Mouse (Mus musculus) left cerebral cortex, adult 8-10 months (tissue): ENCODE data around the gene Disc1. TPM values are rescaled to one million over a fixed set of nuclear protein-coding genes. Genes with fewer than 3 reads are reported as not detected.

ENCODE experiments used
- DNase-seq, 2 experiments: peaks; one replicate each; pipeline ENCODE4 v3.0.0; 2022; ENCODE audit warnings: low spot score in 2 of 2
- total RNA-seq, 4 experiments: library from RNA; stranded (reverse); gene quantifications; 2 replicates each; pipeline ENCODE4 v1.2.4; 2022

Gene Disc1
- total RNA-seq, 4 experiments from 2014 or later = 1.1 to 2.5 (median 1.9) TPM

GRCm38 (mm10) chr8:125175661-125176060, 121.7 kb downstream of the Disc1 start:
- DNase-seq = no peak

DNA sequence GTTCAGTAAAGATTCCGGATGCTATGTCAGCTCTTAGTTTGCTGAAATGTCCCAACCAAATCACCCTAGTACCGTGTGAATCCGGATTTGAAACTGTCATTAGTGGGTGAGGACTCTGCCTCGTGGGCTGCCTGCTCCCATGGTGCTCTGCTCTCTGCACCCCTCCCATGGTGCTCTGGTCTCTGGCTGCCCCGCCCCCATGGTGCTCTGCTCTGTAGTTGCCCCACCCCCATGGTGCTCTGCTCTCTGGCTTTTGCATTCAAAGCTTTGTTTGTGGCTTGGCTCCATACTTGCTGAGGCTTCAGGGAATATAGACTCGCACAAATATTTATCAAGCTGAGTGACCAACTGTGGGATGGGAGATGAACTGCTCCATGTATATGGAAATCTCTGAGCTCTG, 123.1 kb downstream of the Disc1 start:
- no peak for DNase-seq

DNA sequence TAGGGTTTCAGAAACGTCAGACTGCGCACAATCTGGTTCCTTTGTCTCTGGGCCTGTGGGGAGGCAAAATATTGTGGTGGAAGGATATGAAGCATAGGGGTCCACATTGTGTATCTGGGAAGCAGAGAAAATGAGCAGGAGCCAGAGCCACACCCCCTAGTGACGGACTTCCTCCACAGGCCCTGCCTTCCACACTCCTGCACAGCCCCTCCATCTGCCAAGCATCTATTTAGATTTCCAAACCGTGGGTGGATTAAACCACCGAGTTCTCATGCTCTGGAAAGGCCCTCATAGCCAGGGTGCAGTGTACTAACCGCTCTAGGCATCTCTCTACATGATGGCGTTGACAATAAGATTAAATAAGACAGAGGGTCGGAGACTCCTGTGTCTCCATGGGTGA, 124.0 kb downstream of the Disc1 start:
- DNase-seq = no peak

DNA sequence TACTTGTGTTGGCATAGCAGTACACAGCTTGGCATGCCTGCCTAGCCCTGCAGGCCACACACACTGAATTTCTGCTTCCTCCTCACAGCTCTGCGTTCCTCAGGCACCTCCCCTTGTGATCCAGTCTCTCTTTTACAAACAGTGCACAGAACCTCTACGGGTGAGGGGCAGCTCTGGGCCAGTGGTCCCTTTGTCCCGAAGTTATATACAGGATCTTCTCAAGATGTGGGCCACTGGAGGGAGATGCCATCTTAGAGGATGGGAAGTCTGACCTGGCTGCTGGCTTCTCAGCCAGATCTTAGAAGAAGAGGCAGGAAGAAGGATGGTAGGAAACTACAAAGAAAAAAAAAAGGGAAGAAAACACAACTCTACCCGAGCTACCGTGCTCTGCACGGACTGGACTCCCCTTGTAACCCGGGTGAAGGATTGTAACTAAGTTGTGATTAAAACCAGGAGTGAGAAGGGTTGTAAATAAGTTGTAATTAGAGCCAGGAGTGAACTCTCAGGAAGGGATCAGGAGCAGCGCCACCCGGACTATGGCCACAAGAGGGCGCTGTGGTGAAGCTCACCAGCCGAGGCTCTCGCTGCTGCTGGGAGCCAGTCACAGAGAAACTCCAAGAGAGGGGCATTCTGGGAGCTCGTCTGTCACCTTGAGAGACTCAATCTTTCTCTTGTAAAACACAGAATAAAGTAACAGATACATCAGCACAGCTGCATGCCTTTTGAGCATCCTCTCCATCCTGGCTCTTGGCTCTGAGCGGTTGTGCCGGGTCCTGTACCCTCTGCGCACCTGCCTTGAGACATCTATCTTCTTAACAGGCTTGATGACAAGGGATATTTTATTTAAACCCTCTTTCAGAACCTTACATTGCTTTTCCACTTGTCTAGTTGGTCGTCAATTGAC, 129.8 kb downstream of the Disc1 start:
- peak in 1 of 2 experiments; percentile 75 for DNase-seq

DNA sequence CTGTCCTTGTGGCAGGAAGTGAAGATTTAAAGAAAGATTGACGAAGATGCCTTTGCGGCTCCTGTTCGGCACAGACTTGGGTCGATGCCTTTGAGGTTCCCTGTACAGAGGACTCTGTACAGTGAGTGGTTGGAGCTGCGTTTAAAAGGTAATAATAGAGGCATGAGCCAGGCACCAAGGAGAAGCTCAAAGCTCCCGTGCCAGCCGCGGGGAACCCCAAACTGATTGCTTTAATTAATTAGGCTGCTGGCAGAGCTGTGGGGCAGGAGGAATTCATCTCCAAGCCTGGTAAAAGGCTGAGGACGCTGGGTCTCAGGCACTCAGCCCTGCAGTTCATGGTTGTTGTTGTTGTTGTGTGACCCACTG, 130.4 kb downstream of the Disc1 start:
- DNase-seq = no peak

DNA sequence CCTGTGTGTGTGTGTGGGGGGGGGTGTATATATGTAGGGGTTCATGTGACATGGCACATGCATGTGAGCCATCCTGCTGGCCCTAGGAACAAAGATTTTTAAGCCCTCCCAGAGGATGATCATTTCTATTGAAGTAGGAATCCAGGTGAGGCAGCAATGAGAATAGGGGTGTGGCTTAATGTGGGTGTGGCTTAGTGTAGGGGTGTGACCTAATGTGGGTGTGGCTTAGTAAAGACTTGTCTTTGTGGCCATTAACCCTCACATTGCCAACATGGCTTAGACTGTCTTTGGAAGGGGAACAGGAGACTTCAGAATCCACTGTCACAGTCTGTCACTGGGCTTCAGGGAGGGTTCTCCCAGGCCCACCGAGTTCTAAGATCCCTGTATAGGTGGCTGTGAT, 130.9 kb downstream of the Disc1 start:
- DNase-seq = no peak

DNA sequence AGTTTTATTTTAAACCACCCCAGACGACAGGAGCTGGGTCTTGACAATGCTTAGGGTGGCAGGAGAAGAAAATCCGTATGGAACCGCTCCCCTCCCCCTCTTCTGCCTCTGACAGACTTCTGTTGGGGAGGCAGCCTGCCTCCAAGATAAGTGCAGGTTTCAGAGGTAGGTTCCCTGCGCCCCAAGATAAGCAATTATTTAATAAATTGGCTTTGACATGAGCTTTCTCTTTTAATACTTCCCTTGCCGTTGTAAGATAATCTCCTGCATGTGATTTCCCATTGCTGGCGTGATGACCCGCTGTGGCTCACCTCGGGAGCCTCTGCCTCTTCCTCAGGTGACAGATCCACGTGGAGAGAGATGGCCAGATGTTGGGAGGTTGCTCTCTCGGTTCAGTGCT, 133.0 kb downstream of the Disc1 start:
- no peak for DNase-seq

DNA sequence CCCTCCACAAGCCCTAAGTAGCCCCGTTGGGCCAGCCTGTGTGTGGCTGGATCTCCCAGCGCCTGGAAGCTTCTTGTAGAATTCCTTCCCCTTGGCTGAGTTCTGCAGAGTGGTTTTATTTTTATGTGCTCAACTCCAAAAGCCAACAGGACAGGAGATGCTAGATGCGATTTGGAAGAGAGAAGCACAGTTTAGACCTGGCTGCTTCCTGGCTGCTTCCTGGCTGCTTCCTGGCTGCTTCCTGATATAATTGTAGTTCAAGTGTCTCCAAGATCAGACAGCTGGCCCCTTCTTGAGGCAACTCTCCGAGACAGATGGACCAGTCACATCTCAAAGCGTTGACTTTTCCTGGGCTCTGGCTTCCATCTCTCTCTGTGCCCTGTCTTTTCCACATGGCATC, 139.7 kb downstream of the Disc1 start:
- DNase-seq = no peak

DNA sequence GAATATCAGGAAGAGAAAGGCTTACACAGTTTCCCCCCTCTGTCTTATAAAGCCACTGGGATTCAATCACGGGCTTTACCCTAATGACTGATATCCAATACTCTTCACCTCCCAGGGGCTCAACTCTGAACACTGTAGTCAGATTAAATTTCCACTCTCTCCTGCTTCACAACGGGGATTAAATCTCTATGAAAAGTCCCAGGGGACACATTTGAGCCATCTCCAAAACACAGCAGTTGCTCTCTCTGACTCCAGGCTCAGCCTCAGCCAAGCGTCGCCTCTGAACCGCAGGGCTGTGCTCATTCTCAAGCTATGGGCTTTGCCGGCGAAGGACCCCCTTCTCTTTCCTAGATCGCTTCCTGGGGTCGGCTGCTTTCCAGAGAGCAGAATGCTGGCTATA, 141.1 kb downstream of the Disc1 start:
- no peak for DNase-seq

DNA sequence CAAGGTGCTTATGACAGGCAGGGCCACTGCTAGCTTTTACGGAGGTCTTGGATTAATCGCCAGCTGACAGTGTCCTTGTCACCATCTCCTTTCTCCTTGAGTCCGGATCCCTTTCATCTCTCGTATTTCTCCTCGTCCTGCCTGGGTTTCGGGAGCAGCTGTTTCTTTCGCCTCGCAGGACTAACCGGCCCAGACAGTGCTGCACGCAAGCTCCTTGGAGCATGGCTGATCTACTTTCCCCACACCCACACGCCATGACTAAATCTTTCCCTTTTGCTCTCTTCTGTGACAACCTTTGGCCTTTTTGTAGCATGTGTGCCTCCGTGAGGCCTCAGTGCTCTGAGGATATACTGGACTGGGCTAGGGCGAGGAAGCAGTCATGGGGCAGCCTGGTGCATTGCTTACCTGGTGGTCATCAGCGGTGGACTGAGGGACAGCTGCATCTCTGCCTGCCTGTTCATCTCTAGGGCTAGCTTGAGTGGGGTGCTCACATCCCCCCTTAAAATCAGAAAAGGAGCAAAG, 142.6 kb downstream of the Disc1 start:
- no peak for DNase-seq

DNA sequence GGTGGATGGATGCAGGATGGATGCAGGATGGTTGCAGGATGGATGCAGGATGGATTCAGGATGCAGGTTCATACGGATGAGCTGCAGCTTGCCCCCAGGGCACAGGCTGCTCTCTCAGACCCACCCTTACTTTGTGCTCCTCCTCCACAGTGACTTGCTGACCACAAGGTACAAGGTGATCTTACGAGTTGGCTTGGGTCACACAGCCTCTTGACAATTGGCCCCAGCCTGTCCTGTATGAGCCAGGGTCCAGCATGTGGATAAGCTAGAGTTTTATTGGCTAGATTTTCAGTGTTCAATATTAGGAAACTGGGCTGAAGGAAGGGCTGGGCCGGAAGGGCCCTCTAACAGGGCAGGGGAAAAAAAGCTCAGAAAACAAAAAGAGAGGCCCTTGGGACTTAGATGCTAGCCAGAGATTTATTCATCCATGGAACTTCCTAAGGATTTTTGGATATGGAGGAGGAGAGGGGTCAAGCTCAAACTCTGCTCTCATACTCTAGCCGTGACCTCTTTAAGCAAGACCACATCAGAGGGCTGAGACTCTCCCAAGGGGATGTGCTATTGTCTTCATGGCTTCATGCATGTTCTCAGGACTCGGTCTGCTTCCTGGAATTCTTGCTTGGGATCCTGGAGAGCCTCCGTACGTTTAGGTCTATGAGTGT, 143.5 kb downstream of the Disc1 start:
- DNase-seq = no peak

- no peak for DNase-seq
Measured at GRCm38 (mm10) chr8:125198420-125199196, 144.6 kb downstream of the Disc1 start.

DNA sequence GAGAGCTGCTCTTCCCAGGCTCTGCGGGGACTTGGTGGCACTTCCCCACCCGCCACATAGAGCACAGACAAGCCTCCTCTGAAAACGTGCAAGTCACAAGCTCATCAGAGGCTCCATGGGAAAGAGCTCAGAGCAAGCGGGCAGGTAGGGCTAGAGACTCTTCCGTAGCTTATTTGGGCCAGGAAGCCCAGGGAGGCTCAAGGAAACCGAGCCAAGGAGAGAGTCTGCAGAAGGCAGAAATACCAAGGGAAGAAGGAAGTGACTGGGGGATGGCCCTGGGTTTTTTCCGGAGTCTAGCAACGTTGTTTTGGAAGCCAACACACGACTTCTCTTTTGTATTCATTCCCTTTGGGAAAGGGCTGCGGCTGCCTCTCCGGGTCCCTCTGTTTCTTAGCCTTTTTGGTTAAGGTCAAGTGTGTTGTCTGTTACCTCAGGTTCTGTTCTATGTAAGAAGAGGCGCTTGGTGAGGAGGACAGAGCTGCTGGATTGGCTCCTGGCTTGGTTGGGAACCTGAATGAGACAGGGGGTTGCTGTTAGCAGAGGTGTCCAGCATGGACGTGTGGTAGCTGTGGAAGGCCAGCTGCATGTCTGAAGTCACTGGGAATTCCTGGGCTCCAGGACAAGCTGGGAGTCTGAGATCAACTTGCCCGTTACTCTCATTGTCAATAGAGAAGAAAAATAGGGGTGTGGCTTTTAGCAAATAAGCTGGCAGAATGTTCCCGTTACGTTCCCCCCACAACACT, 145.4 kb downstream of the Disc1 start:
- no peak for DNase-seq

DNA sequence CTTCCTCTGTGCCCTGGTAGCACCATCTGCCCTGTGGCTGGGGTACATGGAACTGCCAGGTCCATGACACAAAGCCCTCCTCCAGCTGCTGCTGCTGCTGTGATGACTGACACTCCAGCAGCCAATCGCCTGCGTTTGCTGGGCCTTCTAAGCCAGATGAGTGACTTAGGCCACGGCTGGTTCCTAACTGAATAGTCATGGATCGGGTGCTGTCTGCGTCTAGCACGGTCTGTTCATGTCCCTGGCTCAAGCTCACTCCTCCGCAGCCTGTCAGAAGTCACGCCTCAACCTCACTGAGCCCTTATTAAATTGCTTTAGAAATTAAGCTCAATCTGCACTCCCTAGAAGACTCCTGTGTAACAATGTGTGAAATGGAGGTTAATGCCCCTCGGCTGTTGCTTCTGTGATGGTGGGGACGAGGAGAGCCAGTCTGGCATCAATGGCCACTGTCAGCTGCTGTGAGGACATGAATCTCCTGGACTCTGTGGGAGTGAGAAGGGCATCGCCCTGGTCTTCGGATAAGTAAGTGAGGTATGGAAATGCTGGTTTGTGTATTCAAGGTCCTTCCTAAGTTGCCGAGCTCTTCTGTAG, 146.4 kb downstream of the Disc1 start:
- no peak for DNase-seq

DNA sequence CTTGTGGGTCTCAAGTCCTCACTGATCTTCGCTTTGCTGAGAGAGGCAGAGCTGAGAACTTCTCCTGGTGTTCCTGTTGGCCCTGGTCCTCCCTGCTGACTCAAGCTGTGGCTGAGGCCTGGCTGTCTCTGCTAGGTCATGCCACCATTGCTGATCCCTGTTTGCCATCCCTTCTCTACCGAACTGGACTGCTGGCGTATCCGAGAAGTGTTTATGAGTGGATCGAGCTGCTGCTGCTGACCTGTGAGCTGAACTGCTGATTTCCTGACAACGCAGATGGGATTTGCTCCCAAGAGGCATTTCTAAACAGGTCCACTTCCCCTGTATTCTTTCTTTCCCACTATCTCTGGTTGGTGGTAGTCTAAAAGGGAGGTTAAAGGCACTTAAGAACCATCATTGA, 147.7 kb downstream of the Disc1 start:
- DNase-seq = no peak

DNA sequence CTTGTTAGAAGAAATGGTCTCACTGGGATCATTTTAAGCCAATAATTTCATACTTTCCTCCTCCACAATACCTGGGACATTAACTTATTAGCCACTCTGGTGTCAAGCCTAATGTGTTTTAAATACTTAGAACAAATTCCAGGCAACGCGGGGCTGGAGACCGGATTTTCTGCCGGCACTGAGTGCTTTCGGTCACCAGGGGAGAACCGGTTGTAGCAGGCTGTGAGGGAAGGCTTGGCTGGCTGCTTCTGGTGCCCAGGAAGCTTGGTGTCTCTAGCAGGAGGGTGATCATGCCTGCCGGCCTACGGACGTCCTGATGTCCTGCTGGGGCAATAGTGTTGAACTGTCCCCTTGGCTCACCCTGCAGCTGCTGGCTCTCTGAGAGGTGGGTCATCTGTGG, 149.0 kb downstream of the Disc1 start:
- no peak for DNase-seq

DNA sequence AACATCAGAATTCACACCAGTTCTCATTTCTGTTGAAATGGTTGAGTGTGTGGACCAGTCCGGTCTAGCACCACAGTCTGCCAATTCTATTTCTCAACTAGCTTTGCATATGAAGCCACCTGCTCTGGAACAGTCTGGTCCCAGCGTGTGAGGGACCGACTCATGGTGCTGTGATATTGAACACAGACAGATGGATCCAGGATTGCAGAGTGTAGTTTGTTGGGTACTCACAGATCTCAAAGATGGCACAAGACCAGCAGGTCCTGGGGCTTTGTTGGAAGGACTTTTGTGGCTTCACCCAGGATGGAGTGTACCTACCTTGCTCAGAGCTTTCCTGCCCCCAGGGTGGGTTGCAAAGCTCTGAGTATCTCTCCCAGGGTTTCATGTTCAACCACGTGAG, 151.6 kb downstream of the Disc1 start:
- DNase-seq = no peak

- no peak for DNase-seq
Measured at GRCm38 (mm10) chr8:125206391-125206790, 152.4 kb downstream of the Disc1 start.

DNA sequence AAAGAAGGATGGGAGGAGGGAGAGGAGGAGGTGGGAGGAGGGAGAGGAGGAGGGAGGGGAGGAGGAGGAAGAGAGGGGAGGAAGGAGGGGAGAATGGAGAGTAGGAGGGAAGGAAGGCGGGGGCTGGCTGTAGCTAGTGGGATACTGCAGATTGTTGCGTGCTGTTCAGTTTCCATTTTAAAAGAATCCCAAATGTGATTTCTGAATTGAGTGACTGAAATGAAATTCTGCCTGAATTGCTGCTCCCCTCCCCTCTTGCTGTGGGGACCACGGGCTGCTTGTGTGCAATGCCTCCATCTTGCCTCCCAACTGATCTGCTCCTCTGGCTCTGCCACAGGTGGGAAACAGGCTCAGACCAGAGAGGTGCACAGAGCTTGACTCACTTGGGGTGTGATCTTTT, 153.0 kb downstream of the Disc1 start:
- DNase-seq = no peak

DNA sequence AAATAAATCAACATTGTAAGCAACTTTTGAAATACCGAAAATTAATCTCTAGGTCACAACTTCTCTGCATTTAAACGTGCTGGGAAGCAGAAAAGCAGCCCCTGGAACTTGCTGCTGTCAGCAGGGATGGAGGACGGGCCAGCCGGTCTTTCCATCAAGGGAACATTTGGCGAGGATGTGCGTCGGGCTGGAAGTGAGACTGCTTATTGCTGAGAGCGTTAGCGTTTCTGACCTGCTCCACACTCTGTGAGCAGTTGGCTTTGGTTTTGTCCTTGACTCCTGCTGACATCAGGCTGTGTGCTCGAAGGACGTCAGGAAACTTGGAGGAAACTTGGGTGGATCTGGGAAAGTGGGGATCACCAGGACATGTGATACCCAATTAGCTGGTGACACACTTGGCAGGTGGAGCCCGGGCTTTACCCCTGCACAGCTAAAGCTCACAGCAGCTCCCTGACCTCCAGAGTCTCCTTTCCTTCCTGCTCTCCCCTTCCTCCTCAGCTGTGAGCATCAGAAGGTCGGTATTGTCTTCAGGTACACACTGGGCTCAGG, 158.7 kb downstream of the Disc1 start:
- no peak for DNase-seq
